In the genomic region with DNA sequence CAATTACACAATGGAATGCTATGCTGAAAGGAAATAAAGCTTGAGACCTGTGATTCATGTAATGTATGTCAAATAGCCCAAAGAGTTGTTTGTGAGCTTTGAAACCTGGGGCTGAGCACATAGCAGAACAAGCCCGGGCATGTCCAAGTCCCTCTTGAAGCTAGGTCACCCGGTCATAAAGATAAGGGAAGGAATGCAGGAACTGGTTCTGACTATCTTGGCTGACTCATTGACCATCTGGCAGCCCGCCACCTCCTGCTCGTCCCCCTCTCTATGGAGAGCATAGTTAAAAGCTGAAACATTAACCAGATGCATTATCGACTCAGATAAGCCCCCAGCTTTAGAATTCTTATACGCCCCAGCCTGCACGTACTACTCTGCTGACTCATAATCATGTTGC, we compare ENCODE assay signal across 8 mouse cellular contexts.
DNase-seq lines count a peak whose midpoint lies in the region; ATAC-seq and TF ChIP-seq lines count a peak whose summit lies in the region.
"Not testable (repeated sequence)": the region's sequence is repeated elsewhere in the genome, so short reads cannot be mapped to it uniquely, and the experiment has no call there.

No protein-coding gene starts in this region.

- not testable (repeated sequence) for TF ChIP-seq EP300 in ES-Bruce4 (IDR thresholded peaks at IDR 0.05; ENCODE audit: insufficient read depth, low read depth, low read length); lung, postnatal 0 days (IDR thresholded peaks at IDR 0.05)

- peak; percentile 39 for DNase-seq in R1 (ENCODE audit: low read depth, low spot score)
- DNase-seq in heart, adult 9 months (ENCODE audit: low spot score in 2 of 2), result peak; percentile 23 to 35
- DNase-seq in kidney, postnatal 14 days, result peak; percentile 16
- DNase-seq in lung, postnatal 0 days (ENCODE audit: low spot score), result not testable (repeated sequence)
- peak; percentile 74 for DNase-seq in urinary bladder, postnatal 14 days (ENCODE audit: low spot score)

- 9% methylated on average over 7 of the region's 7 CpGs for WGBS in heart, embryonic 16.5 days
- 49% methylated on average over 7 of the region's 7 CpGs for WGBS in intestine, embryonic 16.5 days
- WGBS in lung, postnatal 0 days, result 30% methylated on average over 7 of the region's 7 CpGs

- not testable (repeated sequence) for H3K4me3 ChIP-seq in ES-Bruce4 (ENCODE audit: low read depth, low read length); heart, embryonic 16.5 days (ENCODE audit: low read length); intestine, embryonic 16.5 days (ENCODE audit: low read length); lung, postnatal 0 days (ENCODE audit: low read depth, low read length)

- not testable (repeated sequence) for H3K36me3 ChIP-seq in ES-Bruce4 (ENCODE audit: control insufficient read depth, insufficient read depth, low read length, poor library complexity, severe bottlenecking); heart, embryonic 16.5 days (ENCODE audit: control insufficient read depth, insufficient read depth); intestine, embryonic 16.5 days (ENCODE audit: control insufficient read depth, insufficient read depth, low read length); lung, postnatal 0 days (ENCODE audit: insufficient read depth, low read length)

- H3K4me2 ChIP-seq in heart, embryonic 16.5 days (ENCODE audit: low read depth, low read length); intestine, embryonic 16.5 days (ENCODE audit: low read depth, low read length); lung, postnatal 0 days (replicated peaks; ENCODE audit: low read depth, low read length): not testable (repeated sequence)

- not testable (repeated sequence) for TF ChIP-seq POLR2A in ES-Bruce4 (IDR thresholded peaks at IDR 0.05; ENCODE audit: insufficient read depth, low read length)

- not testable (repeated sequence) for H3K4me1 ChIP-seq in ES-Bruce4 (ENCODE audit: control insufficient read depth, insufficient read depth, low read length); heart, embryonic 16.5 days (ENCODE audit: control insufficient read depth, insufficient read depth, low read length); intestine, embryonic 16.5 days (ENCODE audit: control insufficient read depth, insufficient read depth, low read length); lung, postnatal 0 days (ENCODE audit: insufficient read depth, low read depth, low read length)

- ATAC-seq in heart, embryonic 16.5 days (replicated peaks; ENCODE audit: extremely low read depth, insufficient read depth, low FRiP score), result peak; percentile 86
- ATAC-seq in intestine, embryonic 16.5 days, result peak; percentile 81
- 0 out of 2 replicates have a peak, but pooled peaks have one; percentile 19 for ATAC-seq in lung, postnatal 0 days

- not testable (repeated sequence) for TF ChIP-seq CTCF in ES-Bruce4 (IDR thresholded peaks at IDR 0.05; ENCODE audit: low read depth, low read length); lung, postnatal 0 days (IDR thresholded peaks at IDR 0.05)

- H3K9ac ChIP-seq in ES-Bruce4 (ENCODE audit: low read depth, poor library complexity, severe bottlenecking); heart, embryonic 16.5 days (ENCODE audit: low read length); intestine, embryonic 16.5 days (ENCODE audit: low read depth, low read length); lung, postnatal 0 days (replicated peaks; ENCODE audit: low read depth): not testable (repeated sequence)

- peaks cover 16% of the 10 kb centered on the region for H3K9me3 ChIP-seq in ES-Bruce4 (replicated peaks; ENCODE audit: control insufficient read depth, insufficient read depth, low read length, poor library complexity, severe bottlenecking)
- H3K9me3 ChIP-seq in heart, embryonic 16.5 days (replicated peaks; ENCODE audit: control insufficient read depth, low read length); intestine, embryonic 16.5 days (ENCODE audit: control insufficient read depth, low read length); lung, postnatal 0 days (ENCODE audit: low read length): not testable (repeated sequence)

- peak overlapping the region; percentile 89 for H3K27ac ChIP-seq in ES-Bruce4 (ENCODE audit: insufficient read depth, low read length)
- H3K27ac ChIP-seq in heart, embryonic 16.5 days (ENCODE audit: low read length), result peak overlapping the region; percentile 78
- not testable (repeated sequence) for H3K27ac ChIP-seq in intestine, embryonic 16.5 days (ENCODE audit: low read length); lung, postnatal 0 days (ENCODE audit: low read length)

- not testable (repeated sequence) for H3K27me3 ChIP-seq in ES-Bruce4 (ENCODE audit: control insufficient read depth, insufficient read depth, low read length, poor library complexity, severe bottlenecking); heart, embryonic 16.5 days (ENCODE audit: control insufficient read depth, insufficient read depth, low read length); intestine, embryonic 16.5 days (replicated peaks; ENCODE audit: control insufficient read depth, insufficient read depth, low read length); lung, postnatal 0 days (replicated peaks; ENCODE audit: insufficient read depth, low read length)

Comparison
In these comparisons a context has a peak if more than half of its experiments do, and no peak if none do; other contexts are left out.
1. ATAC-seq: peak in every context shown above with its lines; median percentile 86 in heart, embryonic 16.5 days; 81 in intestine, embryonic 16.5 days; 19 in lung, postnatal 0 days.